Mouse (Mus musculus) C2C12 (cell line): Measurements from ENCODE around the gene Fam107b.

Experiments
- CEBPB ChIP-seq: IDR thresholded peaks from one replicate; pipeline ENCODE4 v1.6.1; 2011; ENCODE audit warnings: low read depth, mild to moderate bottlenecking, control low read depth, moderate library complexity
- CTCF ChIP-seq: IDR thresholded peaks from one replicate; pipeline ENCODE4 v1.5.1; 2011; ENCODE audit not compliant: control insufficient read depth, insufficient read depth, insufficient read length
- FOSL1 ChIP-seq: IDR thresholded peaks from one replicate; pipeline ENCODE4 v1.8.0; 2011; ENCODE audit warnings: mild to moderate bottlenecking, low read length; ENCODE audit not compliant: poor library complexity, insufficient read depth, severe bottlenecking
- MAX ChIP-seq: IDR thresholded peaks from one replicate; pipeline ENCODE4 v1.6.1; 2011; ENCODE audit warnings: mild to moderate bottlenecking, control low read depth
- MYOD1 ChIP-seq: IDR thresholded peaks from one replicate; pipeline ENCODE4 v1.6.1; 2011; ENCODE audit warnings: low read depth; ENCODE audit not compliant: control insufficient read depth, insufficient read length
- MYOG ChIP-seq: IDR thresholded peaks from one replicate; pipeline ENCODE4 v1.6.1; 2011; ENCODE audit not compliant: control insufficient read depth, insufficient read length; ENCODE audit errors: extremely low read depth
- USF1 ChIP-seq: IDR thresholded peaks from one replicate; pipeline ENCODE4 v1.6.1; 2011; ENCODE audit warnings: low read depth, mild to moderate bottlenecking, control low read depth, moderate library complexity

- no peak for TF ChIP-seq CTCF
- TF ChIP-seq MAX = no peak
- TF ChIP-seq CEBPB = no peak
- no peak for TF ChIP-seq MYOD1
- TF ChIP-seq USF1 = no peak
- TF ChIP-seq MYOG = no peak
- no peak for TF ChIP-seq FOSL1
Measured at GRCm38 (mm10) chr2:3750126-3750525, 179.8 kb downstream of the Fam107b start.
